Mouse (Mus musculus) heart, postnatal 0 days (tissue): ENCODE results near the gene Polg2.

ENCODE experiments used
- CTCF ChIP-seq: IDR thresholded peaks from 2 replicates; pipeline ENCODE4 v1.5.1; 2016; ENCODE audit warnings: antibody characterized with exemption, control low read depth, low read depth
- EP300 ChIP-seq: IDR thresholded peaks from 2 replicates; pipeline ENCODE4 v1.6.1; 2016; ENCODE audit warnings: antibody characterized with exemption, low read depth

DNA sequence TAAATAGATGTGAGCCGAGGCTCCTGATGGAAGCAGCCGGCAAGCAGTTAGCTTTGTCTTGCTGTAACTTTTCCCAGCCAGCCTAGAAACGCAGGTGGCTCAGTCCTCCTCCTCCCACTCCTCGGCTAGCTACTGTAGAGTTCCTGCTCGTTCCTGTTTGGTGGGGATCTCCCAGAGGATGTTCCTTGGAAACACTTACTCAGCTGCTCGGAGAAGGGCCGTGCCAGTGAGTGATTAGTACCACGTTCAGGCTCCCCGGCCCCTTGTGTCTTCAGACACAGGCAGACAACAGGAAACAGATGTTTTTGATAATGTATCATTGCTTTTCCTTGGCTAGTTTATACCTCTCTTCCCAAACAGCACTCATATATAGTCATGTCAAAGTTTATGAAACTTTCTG lies 16.3 kb upstream of the Polg2 start:
- TF ChIP-seq CTCF, result no peak
- no peak for TF ChIP-seq EP300
